Mouse (Mus musculus) regulatory T cell (primary cell): ENCODE results near the gene Vax2.

ENCODE experiments used
- in situ Hi-C: fragments of 300-600 bp; cut with MboI, MseI; formaldehyde crosslinking; loops from one replicate; pipeline ENCODE4 v1.15.1; 2025; ENCODE audit warnings: high pct_unique_total_duplicates

Gene Vax2

GRCm38 (mm10) chr6:83711067-83711675, at the start of gene Vax2:
Gene Vax2 (plus strand): TSS chr6:83711264.
- in situ Hi-C loops = no loop called here

DNA sequence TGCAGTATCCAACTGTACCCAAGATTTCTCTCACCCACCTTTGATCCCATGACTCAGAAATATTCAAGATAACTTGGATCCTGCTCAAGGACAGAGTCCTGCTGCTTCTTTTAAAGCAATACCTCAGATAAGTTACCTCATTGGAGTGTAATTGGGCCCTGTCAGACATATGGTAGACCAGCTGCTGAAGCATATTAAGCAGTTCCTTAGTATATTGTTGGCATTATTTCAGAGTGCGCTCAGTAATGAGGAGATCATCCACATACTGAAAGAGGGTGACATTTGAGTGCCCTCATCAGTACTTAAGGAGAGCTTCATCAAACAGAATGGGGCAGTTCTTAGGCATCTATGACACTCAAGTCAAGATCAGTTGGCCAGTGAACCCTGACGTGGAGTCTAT, 46.1 kb upstream of the Vax2 start:
- in situ Hi-C loops = no loop called here

GRCm38 (mm10) chr6:83673395-83673794, 37.7 kb upstream of the Vax2 start:
- in situ Hi-C loops = loop anchor here (5.0 kb wide), 2 partner anchors 81 to 321 kb away; no protein-coding TSS in a partner anchor

DNA sequence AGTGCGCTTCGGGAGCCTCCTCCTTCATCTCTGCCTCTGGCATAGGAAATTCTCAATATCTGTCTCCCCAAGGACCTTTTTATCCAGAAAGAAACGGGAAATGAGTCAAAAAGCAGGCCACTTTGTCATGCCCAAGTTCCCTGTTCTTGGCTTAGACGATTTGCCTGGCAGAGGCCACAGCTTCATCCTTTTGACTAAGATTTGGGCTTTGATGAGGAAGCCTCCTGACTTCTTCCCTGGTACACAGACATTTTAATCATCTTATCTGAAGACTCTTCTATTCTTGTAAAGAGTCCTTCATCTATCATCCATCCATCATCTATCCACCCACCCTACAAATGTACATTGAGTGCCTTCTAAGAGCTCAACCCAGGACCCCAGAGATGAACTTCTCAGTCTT, 33.3 kb upstream of the Vax2 start, which contains the start of gene Cd207:
Gene Cd207 (minus strand): TSS at position 101 of the 400 bp plus-strand sequence.
- in situ Hi-C loops = no loop called here

DNA sequence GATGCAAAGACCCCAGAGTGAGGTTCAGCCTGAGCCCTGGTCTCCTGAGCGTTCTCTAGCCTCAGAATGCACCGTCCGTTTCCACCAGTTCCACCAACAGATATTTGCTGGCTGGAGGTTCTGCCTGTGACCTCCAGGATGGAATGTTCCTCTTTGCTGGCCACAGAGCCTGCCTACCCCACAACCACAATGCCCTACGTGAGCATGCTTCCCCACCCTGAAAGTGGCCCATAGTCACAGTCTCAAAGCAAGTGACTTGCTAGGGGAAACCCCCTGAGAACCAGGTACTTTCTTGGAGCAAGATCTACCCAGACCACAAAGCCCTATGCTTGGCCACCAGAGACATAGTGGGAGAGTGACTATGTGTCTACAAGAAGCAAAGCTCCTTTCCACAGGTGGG, 21.7 kb upstream of the Vax2 start:
- in situ Hi-C loops = loop anchor here (5.0 kb wide), 1 partner anchor 53 kb away; the partner anchor contains the start of gene Atp6v1b1

DNA sequence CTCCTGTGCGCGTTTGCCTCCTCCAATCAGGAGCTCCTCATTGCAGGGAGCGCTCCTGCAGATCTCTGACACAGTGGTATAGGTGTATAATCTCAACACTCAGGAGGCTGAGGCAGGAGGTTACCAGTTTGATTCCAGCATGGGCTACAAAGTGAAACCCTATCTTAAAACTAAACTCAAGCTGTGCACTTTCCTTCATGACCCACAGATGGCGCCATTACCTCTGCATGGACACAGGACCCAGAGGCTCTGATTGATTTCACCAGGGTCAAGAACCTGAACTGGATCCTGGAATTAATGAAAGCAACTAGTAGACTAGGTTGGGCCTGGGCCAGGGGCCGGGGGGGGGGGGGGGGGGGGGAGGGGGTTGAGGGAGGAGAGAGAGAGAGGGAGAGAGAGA, 20.8 kb upstream of the Vax2 start:
- in situ Hi-C loops = no loop called here

DNA sequence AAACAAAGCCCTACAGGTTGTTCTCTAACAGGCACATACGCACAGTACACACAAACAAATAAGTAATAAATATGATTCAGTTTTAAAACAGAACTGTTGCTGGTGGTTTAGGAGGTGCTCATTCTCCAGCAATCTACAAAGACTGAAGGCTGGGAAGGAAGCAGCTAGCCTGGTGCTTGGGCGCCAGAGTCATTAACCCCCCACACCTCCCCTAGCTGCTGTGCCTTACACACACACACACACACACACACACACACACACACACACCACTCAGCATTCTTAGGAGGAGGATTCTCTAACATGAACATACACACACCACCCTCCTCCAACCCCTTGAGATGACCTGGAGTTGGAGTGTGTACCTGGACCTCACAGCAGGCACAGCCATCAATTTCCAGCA, 20.1 kb upstream of the Vax2 start:
- in situ Hi-C loops = no loop called here

- in situ Hi-C loops = no loop called here
These were observed 18.1 kb upstream of the Vax2 start for GRCm38 (mm10) chr6:83692962-83693361.

DNA sequence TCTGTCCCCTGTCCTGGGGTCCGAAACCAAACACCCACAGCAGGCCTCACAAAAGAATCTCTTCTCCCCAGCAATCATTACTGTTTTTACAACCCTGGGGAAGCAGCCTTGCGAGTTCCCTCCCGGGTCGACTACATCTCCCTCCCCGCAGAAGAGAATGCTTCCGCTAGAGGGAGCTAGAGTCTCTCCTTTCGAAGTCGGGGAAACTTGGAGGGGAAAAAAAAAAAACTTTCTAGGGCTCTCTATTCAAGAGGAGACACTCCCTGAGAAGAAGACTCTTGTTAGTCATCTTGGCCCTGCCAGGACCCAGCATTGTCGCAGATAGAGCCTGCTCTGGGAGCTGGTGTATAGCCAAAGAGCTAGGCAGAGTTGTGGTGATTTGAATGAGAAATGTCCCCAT, 17.2 kb upstream of the Vax2 start:
- in situ Hi-C loops = no loop called here

DNA sequence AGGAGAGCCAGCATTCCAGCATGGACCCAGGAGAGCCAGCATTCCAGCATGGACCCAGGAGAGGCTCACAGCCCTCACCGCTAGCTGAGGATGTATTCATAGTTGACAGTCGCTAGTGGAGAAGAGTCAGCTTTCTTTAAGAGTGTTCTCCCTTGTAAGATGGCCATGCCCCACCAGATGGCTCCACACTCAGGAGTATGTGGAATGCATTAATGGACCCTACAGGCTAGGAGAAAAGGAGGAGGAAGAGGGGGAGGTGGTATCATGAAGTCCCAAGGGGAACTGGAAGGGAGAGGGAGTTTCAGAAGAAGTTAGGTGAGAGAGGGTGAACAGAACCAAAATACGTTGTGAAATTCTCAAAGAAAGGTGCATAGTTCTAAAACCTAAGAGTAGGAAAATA, 15.3 kb upstream of the Vax2 start:
- in situ Hi-C loops = no loop called here

GRCm38 (mm10) chr6:83696684-83697083, 14.4 kb upstream of the Vax2 start:
- in situ Hi-C loops = no loop called here

DNA sequence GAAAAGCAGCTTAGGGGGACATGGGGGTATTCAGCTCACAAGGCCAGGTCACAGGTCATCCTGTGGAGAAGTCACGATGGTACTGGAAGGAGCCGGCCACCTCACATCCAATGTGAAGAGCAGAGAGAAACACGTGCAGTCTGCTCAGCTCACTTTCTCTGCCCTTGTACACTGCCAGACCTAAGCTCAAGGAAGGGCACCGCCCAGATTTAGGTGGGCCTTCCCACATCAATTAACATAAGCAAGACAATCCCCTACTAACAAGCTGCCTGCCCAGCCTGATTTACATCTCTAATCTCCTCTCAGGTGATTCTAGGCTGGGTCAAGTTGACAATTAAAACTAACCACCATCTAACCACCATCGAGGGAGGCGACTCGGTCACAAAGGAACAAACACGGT, 13.1 kb upstream of the Vax2 start:
- in situ Hi-C loops = no loop called here

GRCm38 (mm10) chr6:83699971-83700370, 11.1 kb upstream of the Vax2 start:
- in situ Hi-C loops = loop anchor here (10.0 kb wide), 1 partner anchor 885 kb away; no protein-coding TSS in a partner anchor

DNA sequence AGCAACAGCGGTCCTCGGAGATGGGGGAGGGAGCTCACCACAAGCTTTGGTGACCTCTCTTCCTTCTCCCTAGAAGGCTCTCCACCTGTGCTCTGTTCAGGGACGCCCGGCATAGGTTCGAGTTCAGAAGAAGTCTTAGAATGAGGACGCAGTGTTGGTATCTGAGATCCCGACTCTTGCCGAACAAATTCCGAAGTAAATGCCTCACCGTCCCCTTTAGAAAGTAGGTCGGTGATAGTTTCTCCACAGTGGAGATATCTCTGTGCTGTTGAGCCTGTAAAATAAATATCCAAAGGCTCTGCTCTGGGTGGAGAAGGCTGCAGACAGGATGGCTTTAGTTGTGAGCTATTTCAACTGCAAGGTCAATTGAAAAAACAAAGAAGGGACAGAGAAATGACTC, 10.1 kb upstream of the Vax2 start:
- in situ Hi-C loops = loop anchor here (10.0 kb wide), 1 partner anchor 884 kb away; no protein-coding TSS in a partner anchor

GRCm38 (mm10) chr6:83702146-83702999, 8.7 kb upstream of the Vax2 start:
- in situ Hi-C loops = loop anchor here (10.0 kb wide), 1 partner anchor 882 kb away; no protein-coding TSS in a partner anchor

- in situ Hi-C loops = loop anchor here (10.0 kb wide), 1 partner anchor 882 kb away; no protein-coding TSS in a partner anchor
These were observed 7.9 kb upstream of the Vax2 start for GRCm38 (mm10) chr6:83703000-83703721.

GRCm38 (mm10) chr6:83703722-83704078, 7.4 kb upstream of the Vax2 start:
- in situ Hi-C loops = loop anchor here (10.0 kb wide), 1 partner anchor 881 kb away; no protein-coding TSS in a partner anchor

DNA sequence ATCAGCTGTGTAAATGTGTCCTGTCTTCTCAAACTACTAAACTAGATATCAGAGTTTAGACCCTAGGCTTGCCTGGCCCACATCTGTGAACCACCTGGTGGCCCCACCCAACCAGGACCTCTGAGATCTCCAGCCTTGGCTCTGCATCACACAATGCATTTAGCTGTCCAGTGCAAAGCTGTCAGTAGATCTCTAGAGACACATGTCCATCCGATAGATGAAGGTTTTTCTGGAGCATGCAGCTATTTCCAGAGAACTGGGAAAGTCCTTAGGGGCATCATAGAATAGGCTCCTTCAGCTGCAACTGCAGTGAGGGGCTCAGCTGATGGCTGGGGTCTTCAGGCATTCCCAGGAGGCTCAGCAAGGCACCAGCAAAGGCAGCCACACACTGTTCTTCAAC, 6.8 kb upstream of the Vax2 start:
- in situ Hi-C loops = loop anchor here (10.0 kb wide), 1 partner anchor 881 kb away; no protein-coding TSS in a partner anchor

GRCm38 (mm10) chr6:83704701-83705100, 6.4 kb upstream of the Vax2 start:
- in situ Hi-C loops = loop anchor here (10.0 kb wide), 1 partner anchor 880 kb away; no protein-coding TSS in a partner anchor

GRCm38 (mm10) chr6:83707738-83708510, 3.1 kb upstream of the Vax2 start:
- in situ Hi-C loops = loop anchor here (10.0 kb wide), 1 partner anchor 877 kb away; no protein-coding TSS in a partner anchor
